Mouse (Mus musculus) gastrocnemius, postnatal 25 days (tissue): ENCODE data around the gene Cdh3. TPM values are rescaled to one million over a fixed set of nuclear protein-coding genes. Genes with fewer than 3 reads are reported as not detected.

Source experiments
- DNase-seq: peaks from one replicate; pipeline ENCODE4 v3.0.0; 2022
- long read RNA-seq, 2 experiments: library from polyadenylated mRNA; stranded (forward); transcript quantifications; one replicate each; pipeline ENCODE4 v2.0.0; 2021
- total RNA-seq, 2 experiments: library from RNA; stranded (reverse); gene quantifications; 1 replicate in 1 of 2; 2 replicates in 1 of 2; pipeline ENCODE4 v1.2.3; 2021

The Cdh3 gene
- under 1 TPM in 1 of 2 experiments, not detected in 1; 0.05 TPM for total RNA-seq
- long read RNA-seq, experiment 1 = 0 reads
- long read RNA-seq, experiment 2 = 0 reads

DNA sequence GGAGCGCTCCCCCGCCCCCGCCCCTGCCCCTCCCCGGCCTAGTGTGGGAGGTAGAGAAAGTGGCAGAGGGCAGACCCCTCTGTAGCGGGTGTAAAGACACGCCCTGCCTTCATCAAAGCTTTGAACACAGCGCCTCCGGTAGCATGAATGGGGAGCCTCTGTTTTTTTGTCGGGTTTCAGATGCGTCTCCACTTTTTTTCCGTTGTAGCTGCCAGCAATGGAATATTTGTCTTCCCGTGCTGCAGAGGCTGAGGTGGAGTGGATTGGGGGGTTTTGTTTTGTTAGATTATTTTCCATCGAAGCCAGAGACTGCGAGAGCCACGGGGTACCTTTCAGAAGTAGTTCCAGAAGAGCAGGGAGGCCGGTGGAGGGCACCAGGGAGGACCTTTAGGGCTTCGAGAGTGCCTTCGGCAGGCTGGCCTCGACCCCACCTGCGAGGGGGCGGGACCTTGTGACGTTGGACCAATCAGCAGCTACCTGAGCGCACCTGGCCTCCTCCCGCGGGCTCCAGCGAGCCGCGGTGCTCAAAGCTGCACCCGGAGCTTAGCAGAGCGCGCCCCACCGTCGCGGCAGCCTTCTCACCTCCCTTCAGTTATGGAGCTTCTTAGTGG, at the start of gene Cdh3:
Gene Cdh3, plus strand, starts transcription at position 527 of the 611 bp plus-strand sequence.
- DNase-seq = no peak

- DNase-seq = no peak
These were observed 48.6 kb upstream of the Cdh3 start for GRCm38 (mm10) chr8:106462131-106462530.

- DNase-seq = no peak
These were observed 46.9 kb upstream of the Cdh3 start for GRCm38 (mm10) chr8:106463795-106464194.

- no peak for DNase-seq
These were observed 41.2 kb upstream of the Cdh3 start for GRCm38 (mm10) chr8:106469485-106469884.

DNA sequence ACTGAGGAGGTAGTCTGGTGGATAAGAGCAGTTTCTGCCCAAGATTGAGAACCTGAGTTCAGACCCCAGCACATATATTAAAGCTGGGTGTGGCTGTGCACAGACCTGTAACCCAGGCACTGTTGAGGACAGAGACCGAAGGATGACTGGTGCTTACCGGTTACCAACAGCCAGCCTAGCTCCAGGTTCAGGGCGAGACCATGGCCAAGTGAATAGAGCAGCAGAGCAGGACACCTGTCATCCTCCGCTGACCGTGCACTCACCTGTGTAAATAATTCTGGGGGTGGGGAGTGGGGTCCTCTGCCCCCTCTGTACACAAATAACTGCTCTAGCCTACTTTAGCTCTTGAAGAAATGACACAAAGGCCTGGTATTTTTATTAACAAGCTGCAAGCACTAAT, 36.7 kb upstream of the Cdh3 start:
- no peak for DNase-seq

DNA sequence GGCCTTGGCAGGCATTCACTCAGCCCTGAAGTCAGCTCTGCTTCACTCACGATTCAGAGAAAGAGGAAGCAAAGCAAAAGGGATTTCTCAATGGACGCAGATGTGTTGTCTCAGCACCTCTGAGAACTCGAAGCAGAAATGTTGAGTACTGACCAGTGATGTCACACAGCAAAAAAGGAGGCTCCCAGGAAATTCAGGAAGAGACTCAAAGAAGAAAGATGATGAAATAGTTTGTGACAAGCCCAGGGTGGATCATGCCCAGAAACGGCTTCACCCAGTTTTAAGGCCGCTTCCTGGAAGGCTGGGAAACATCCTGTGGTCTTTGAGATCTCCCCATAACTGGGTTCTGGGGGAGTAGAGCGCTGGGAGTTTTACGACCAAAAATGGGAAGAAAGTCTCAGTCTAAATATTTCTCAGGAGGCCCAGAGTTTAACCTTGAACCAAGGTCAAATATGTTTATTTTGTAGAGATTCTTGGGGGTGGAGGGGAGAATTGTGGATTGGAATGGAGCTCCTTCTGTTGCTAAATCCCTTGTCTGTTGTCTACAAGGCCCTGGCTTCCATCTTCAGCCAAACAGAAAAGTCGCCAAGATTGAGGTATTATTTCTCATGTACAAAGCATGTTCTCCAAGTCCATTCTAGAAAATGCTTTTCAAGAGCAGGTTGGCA, 10.5 kb upstream of the Cdh3 start, which contains the start of gene 6030452D12Rik:
Gene 6030452D12Rik, plus strand, starts transcription at position 505 of the 668 bp plus-strand sequence.
- DNase-seq = no peak

GRCm38 (mm10) chr8:106504241-106504640, 6.5 kb upstream of the Cdh3 start:
- no peak for DNase-seq

- no peak for DNase-seq
These were observed 5.2 kb upstream of the Cdh3 start for GRCm38 (mm10) chr8:106505328-106505965.

GRCm38 (mm10) chr8:106506106-106506505, 4.6 kb upstream of the Cdh3 start:
- no peak for DNase-seq

- DNase-seq = no peak
These were observed 2.8 kb upstream of the Cdh3 start for GRCm38 (mm10) chr8:106507761-106508331.

DNA sequence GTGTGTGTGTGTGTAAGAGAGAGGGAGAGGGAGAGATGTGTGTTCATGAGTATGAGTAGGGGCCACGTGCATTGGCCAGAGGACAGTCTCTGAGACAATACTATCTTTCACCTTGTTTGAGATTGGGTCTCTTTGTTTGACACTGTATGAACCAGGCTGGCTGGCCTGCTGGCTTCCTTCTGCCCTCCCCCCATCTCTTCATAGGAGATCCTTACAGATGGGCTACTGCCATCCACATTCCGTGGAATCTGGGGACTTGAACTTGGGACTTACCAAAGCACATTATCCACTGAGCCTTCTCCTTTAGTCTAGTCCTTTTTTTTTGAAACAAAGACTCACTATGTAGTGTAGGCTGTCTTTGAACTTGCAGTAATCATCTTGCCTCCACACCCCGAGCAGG, 2.2 kb upstream of the Cdh3 start:
- DNase-seq = no peak

DNA sequence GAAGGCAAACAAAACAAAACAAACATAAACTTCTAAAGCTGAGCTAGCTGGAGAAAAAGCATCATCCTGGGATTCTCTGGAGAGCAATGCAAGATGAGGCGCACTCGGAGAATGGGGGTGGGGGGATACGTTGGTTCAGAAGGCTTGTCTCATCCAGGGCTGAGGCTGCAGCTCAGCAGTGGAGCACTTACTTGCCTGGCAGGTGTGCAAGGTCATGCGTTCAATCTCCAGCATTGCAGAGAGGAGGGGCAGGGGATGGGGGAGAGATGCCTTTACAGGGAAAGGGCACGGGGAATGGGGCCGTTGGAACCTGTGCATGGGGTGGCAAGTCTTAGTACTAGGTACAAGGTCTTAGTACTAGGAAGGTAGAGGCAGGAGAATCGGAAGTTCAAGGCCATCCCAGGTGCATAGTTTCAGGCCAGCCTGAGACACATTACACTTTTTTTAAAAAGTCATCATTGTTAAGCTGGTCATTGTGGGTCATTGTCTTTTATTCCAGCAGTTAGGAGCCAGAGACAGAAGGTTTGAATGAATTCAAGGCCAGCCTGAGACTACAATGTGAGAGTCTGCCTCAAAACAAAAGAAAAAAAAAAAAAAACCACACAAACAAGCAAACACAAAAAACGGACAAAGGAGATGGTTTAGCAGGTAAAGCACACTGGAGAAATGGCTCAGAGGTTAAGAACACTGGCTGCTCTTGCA, 1.5 kb upstream of the Cdh3 start:
- DNase-seq = no peak

- no peak for DNase-seq
These were observed 392 bp downstream of the Cdh3 start for GRCm38 (mm10) chr8:106511065-106511501.

GRCm38 (mm10) chr8:106511531-106512041, 895 bp downstream of the Cdh3 start:
- DNase-seq = no peak

GRCm38 (mm10) chr8:106512475-106513150, 1.9 kb downstream of the Cdh3 start:
- no peak for DNase-seq

DNA sequence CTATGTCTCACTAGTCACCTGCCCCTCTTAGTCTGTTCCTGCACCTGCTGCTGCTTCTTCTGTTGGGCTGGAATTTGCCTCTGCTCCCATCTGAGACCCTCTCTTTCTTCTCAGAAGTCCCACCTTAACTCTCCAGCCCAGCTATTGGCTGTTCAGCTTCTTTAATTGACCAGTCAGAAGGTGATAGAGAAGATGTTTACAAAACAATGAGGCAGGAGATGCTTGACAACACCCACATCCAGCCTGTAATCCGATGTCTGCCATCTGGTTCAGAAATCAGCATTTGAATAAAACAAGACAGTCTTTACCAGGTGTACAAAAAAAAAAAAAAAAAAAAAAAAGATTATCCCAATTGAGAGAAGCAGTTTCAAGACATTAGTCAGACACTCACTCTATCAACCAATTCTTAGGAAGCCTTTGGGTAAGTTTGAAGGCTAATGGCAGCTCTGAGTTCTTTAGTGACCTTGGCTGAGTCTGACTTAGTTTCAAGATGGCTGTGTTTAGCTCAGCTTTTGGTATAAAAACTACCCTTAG, 5.3 kb downstream of the Cdh3 start:
- no peak for DNase-seq

DNA sequence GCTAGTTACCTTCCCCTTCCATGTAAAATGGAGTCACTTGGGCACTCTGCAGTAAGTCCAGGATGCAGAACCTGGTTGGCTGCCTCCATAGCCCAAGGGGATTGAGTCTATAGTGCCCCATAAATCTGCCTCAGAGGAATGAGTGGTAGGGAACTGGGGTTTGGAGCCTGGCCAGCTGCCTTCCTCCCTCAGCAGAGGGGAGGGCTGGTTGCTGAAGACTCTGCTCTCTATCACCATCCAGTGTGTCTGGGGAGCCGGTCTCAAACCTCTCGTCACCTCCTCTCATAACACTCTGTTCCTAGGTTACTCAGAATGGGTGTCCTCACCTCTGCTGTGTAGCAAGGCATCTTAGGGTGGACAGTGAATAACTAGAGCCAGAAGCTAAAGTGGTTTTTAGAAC, 5.9 kb downstream of the Cdh3 start:
- DNase-seq = no peak

GRCm38 (mm10) chr8:106518763-106519162, 8.1 kb downstream of the Cdh3 start:
- no peak for DNase-seq

- DNase-seq = no peak
These were observed 9.9 kb downstream of the Cdh3 start for GRCm38 (mm10) chr8:106520578-106520977.

DNA sequence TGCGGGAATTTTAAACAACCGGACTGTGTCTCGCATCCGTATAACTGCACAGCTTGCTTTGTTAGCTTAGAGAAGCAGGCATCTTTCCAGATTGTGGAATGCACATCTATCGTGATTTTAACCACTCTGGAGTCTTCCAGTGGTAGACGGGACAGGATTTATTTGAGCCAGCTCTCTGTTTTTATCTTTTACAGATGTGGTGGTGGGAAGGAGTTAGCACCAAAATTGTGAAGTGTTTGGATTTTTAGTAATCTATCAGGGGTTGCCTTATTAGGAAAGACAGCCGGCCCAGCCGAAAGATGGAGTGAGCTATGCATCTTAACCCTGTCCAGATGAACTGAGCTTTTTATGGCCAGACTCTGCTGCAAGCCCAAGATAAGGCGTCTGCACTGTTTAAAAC, 11.2 kb downstream of the Cdh3 start:
- no peak for DNase-seq

GRCm38 (mm10) chr8:106526725-106527124, 16.0 kb downstream of the Cdh3 start:
- DNase-seq = no peak
